Mouse (Mus musculus): ENCODE measurements around the gene Slc35f1. TPM values are rescaled to one million over a fixed set of nuclear protein-coding genes. Genes with fewer than 3 reads are reported as not detected.

Gene Slc35f1
- polyA plus RNA-seq, 1 experiment from 2014 or later, result 1.1 TPM

GRCm38 (mm10) chr10:53157740-53158139 lies 467.4 kb downstream of the Slc35f1 start:
- H3K9ac ChIP-seq (ENCODE audit: low read length), result no peak overlapping the region
- no peaks in the 10 kb centered on the region for H3K36me3 ChIP-seq (ENCODE audit: control insufficient read depth, insufficient read depth, low read length)
- H3K27ac ChIP-seq (replicated peaks in 1 of 2; ENCODE audit: control insufficient read depth in 1 of 2, insufficient read depth in 1 of 2, low read depth in 2 of 2, low read length in 2 of 2), result no peak overlapping the region
- H3K4me2 ChIP-seq (ENCODE audit: low read length), result no peak overlapping the region
- no peak overlapping the region for H3K4me3 ChIP-seq (ENCODE audit: control insufficient read depth in 1 of 2, insufficient read depth in 1 of 2, low read depth in 1 of 2, low read length in 2 of 2)
- H3K9me3 ChIP-seq (ENCODE audit: control insufficient read depth, low read length), result no peaks in the 10 kb centered on the region
- no peaks in the 10 kb centered on the region for H3K27me3 ChIP-seq (ENCODE audit: control insufficient read depth, insufficient read depth, low read length)
- 70% methylated on average over 2 of the region's 2 CpGs for WGBS
- peaks cover 3 to 6% of the 10 kb centered on the region in 2 experiments; a peak in 3 of 4 replicates for H3K4me1 ChIP-seq (ENCODE audit: control insufficient read depth in 2 of 2, insufficient read depth in 2 of 2, low read length in 2 of 2)
- ATAC-seq (ENCODE audit: insufficient number of reproducible peaks, insufficient read depth, low FRiP score, low read depth), result no peak

Measured in heart, embryonic 14.5 days (tissue).